Mouse (Mus musculus): ENCODE results near the gene Ankrd63. TPM values are rescaled to one million over a fixed set of nuclear protein-coding genes. Genes with fewer than 3 reads are reported as not detected.

Ankrd63 gene
- total and polyA plus RNA-seq, 3 experiments, result 0.08 to 0.53 TPM; not detected in 1

GRCm38 (mm10) chr2:118687791-118688190, 16.0 kb downstream of the Ankrd63 start:
- no peak overlapping the region for H3K4me3 ChIP-seq (ENCODE audit: control insufficient read depth in 1 of 2, insufficient read depth in 1 of 2, low read depth in 2 of 2, low read length in 2 of 2)
- H3K4me1 ChIP-seq (ENCODE audit: control insufficient read depth in 1 of 2, insufficient read depth in 2 of 2, low read length in 2 of 2), result no peaks in the 10 kb centered on the region
- TF ChIP-seq MAZ (IDR thresholded peaks at IDR 0.05; ENCODE audit: low read depth, low read length), result no peak
- no peak for TF ChIP-seq RAD21 (IDR thresholded peaks at IDR 0.05; ENCODE audit: low read depth, low read length)
- no peak for TF ChIP-seq CHD1 (IDR thresholded peaks at IDR 0.05; ENCODE audit: low read depth, low read length)
- TF ChIP-seq POLR2AphosphoS2 (IDR thresholded peaks at IDR 0.05; ENCODE audit: low read length), result no peak
- no peak for TF ChIP-seq ZC3H11A (IDR thresholded peaks at IDR 0.05; ENCODE audit: low read depth, low read length)
- no peak for TF ChIP-seq MYC (IDR thresholded peaks at IDR 0.05; ENCODE audit: low read depth, low read length)
- no peak for TF ChIP-seq EP300 (IDR thresholded peaks at IDR 0.05; ENCODE audit: low read depth in 1 of 2, low read length in 2 of 2)
- no peak for TF ChIP-seq MAX (IDR thresholded peaks at IDR 0.05; ENCODE audit: low read length)
- H3K27ac ChIP-seq (ENCODE audit: control insufficient read depth, low read depth, low read length), result no peak overlapping the region
- H3K79me2 ChIP-seq (ENCODE audit: control insufficient read depth, insufficient read depth, low read length, poor library complexity), result no peaks in the 10 kb centered on the region
- no peaks in the 10 kb centered on the region for H3K27me3 ChIP-seq (ENCODE audit: control insufficient read depth in 1 of 2, insufficient read depth in 2 of 2, low read length in 2 of 2)
- no peaks in the 10 kb centered on the region for H3K9me3 ChIP-seq (replicated peaks; ENCODE audit: insufficient read depth, low read length)
- no peak overlapping the region for H3K9ac ChIP-seq (ENCODE audit: control insufficient read depth, low read depth, low read length, poor library complexity, severe bottlenecking)
- no peak for DNase-seq (ENCODE audit: low read depth, low spot score)
- H3K36me3 ChIP-seq (ENCODE audit: control insufficient read depth in 1 of 2, insufficient read depth in 2 of 2, low read length in 2 of 2), result no peaks in the 10 kb centered on the region; a peak in 1 of 4 replicates

DNA sequence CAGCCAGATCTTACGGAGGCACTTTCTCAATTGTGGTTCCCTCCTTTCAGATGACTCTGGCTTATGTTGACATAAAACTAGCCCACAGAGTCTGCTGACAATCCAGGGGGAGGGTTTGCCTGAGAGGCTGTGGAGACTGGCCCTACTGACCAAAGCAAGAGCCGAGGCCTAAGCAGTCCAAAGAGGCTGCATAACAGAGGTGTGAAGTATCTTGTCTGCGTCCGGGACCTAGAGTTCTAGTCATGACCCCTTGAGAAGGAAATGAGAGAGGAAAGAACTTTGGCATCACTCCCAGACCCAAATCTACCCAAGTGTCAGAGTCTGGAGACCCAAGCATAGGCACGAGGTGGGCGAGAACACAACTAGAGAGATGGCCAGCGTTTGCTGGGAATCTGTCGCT, 17.1 kb downstream of the Ankrd63 start:
- H3K36me3 ChIP-seq (ENCODE audit: control insufficient read depth in 1 of 2, insufficient read depth in 2 of 2, low read length in 2 of 2), result peaks cover 0 to 2% of the 10 kb centered on the region in 2 experiments; a peak in 1 of 4 replicates

DNA sequence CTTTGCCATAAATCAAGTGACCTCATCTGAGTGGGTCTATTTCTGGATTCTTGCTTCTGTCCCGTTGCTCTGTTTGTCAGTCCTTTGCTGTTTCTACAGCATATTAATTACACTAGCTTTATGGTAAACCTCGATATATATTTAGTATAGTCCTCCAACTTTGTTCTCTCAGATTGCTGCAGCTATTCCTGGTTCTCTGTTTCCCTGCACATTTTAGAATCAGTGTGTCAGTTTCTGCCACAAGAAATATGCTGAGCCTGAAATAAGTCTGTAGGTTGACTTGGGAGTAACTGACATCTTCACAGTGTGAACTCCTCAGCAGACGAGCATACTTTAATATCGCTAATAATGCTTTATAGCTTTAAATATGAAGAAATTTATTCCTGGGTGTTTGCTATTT, 18.7 kb downstream of the Ankrd63 start:
- peaks cover 0 to 2% of the 10 kb centered on the region in 2 experiments; a peak in 1 of 4 replicates for H3K36me3 ChIP-seq (ENCODE audit: control insufficient read depth in 1 of 2, insufficient read depth in 2 of 2, low read length in 2 of 2)
- no peak overlapping the region for H3K4me3 ChIP-seq (ENCODE audit: control insufficient read depth in 1 of 2, insufficient read depth in 1 of 2, low read depth in 2 of 2, low read length in 2 of 2)
- TF ChIP-seq KAT2A (conservative IDR thresholded peaks at IDR 0.05; ENCODE audit: low read depth, low read length), result no peak
- no peak for TF ChIP-seq POLR2A (IDR thresholded peaks at IDR 0.05; ENCODE audit: control insufficient read depth in 1 of 2, insufficient read depth in 1 of 2, low read depth in 1 of 2, low read length in 2 of 2, poor library complexity in 1 of 2)
- TF ChIP-seq BHLHE40 (IDR thresholded peaks at IDR 0.05; ENCODE audit: borderline replicate concordance, low read depth, low read length), result no peak
- TF ChIP-seq RAD21 (IDR thresholded peaks at IDR 0.05; ENCODE audit: low read depth, low read length), result no peak
- TF ChIP-seq SMC3 (IDR thresholded peaks at IDR 0.05; ENCODE audit: low read depth, low read length), result no peak
- no peak for TF ChIP-seq EP300 (IDR thresholded peaks at IDR 0.05; ENCODE audit: low read depth in 1 of 2, low read length in 2 of 2)
- no peak for TF ChIP-seq MYB (IDR thresholded peaks at IDR 0.05; ENCODE audit: low read depth, low read length)
- TF ChIP-seq MXI1 (IDR thresholded peaks at IDR 0.05; ENCODE audit: low read depth, low read length), result no peak
- TF ChIP-seq MEF2A (IDR thresholded peaks at IDR 0.05; ENCODE audit: extremely low read depth, insufficient replicate concordance, low read depth, low read length, poor library complexity, severe bottlenecking), result no peak
- no peak for TF ChIP-seq TBP (IDR thresholded peaks at IDR 0.05; ENCODE audit: low read depth, low read length)
- no peak for TF ChIP-seq USF2 (IDR thresholded peaks at IDR 0.05; ENCODE audit: borderline replicate concordance in 1 of 2, insufficient read depth in 1 of 2, low read depth in 1 of 2, low read length in 2 of 2)
- no peak for TF ChIP-seq RCOR1 (IDR thresholded peaks at IDR 0.05; ENCODE audit: low read depth, low read length)
- no peak for TF ChIP-seq GATA1 (IDR thresholded peaks at IDR 0.05; ENCODE audit: low read depth, low read length)
- TF ChIP-seq ZC3H11A (IDR thresholded peaks at IDR 0.05; ENCODE audit: low read depth, low read length), result no peak
- no peak for TF ChIP-seq ETS1 (IDR thresholded peaks at IDR 0.05; ENCODE audit: low read depth, low read length)
- no peak for TF ChIP-seq MYC (IDR thresholded peaks at IDR 0.05; ENCODE audit: low read depth, low read length)
- no peak for TF ChIP-seq TAL1 (IDR thresholded peaks at IDR 0.05; ENCODE audit: low read length)
- TF ChIP-seq POLR2AphosphoS5 (IDR thresholded peaks at IDR 0.05; ENCODE audit: borderline replicate concordance, low read depth, low read length), result no peak
- no peak for TF ChIP-seq MAFK (IDR thresholded peaks at IDR 0.05; ENCODE audit: borderline replicate concordance, low read depth, low read length)
- no peak for TF ChIP-seq JUND (IDR thresholded peaks at IDR 0.05; ENCODE audit: low read depth, low read length)
- 0 out of 4 replicates have a peak, but pooled peaks cover 0 to 4% of the 10 kb centered on the region in 2 experiments for H3K4me1 ChIP-seq (ENCODE audit: control insufficient read depth in 1 of 2, insufficient read depth in 2 of 2, low read length in 2 of 2)
- DNase-seq (ENCODE audit: low read depth, low spot score), result no peak
- no peak overlapping the region for H3K9ac ChIP-seq (ENCODE audit: control insufficient read depth, low read depth, low read length, poor library complexity, severe bottlenecking)
- no peaks in the 10 kb centered on the region for H3K79me2 ChIP-seq (ENCODE audit: control insufficient read depth, insufficient read depth, low read length, poor library complexity)
- H3K27ac ChIP-seq (ENCODE audit: control insufficient read depth, low read depth, low read length), result no peak overlapping the region
- H3K27me3 ChIP-seq (ENCODE audit: control insufficient read depth in 1 of 2, insufficient read depth in 2 of 2, low read length in 2 of 2), result no peaks in the 10 kb centered on the region
- H3K9me3 ChIP-seq (replicated peaks; ENCODE audit: insufficient read depth, low read length), result no peaks in the 10 kb centered on the region

More for the DNA sequence above, 17.1 kb downstream of the Ankrd63 start:
- Histone ChIP-seq H3K27ac (ENCODE audit: control insufficient read depth, low read depth, low read length) (no peak overlapping the region), H3K27me3 (ENCODE audit: control insufficient read depth in 1 of 2, insufficient read depth in 2 of 2, low read length in 2 of 2) (no peaks in the 10 kb centered on the region), H3K4me1 (ENCODE audit: control insufficient read depth in 1 of 2, insufficient read depth in 2 of 2, low read length in 2 of 2) (0 out of 4 replicates have a peak, but pooled peaks cover 0 to 4% of the 10 kb centered on the region in 2 experiments), H3K4me3 (ENCODE audit: control insufficient read depth in 1 of 2, insufficient read depth in 1 of 2, low read depth in 2 of 2, low read length in 2 of 2) (no peak overlapping the region), H3K9me3 (replicated peaks; ENCODE audit: insufficient read depth, low read length) (no peaks in the 10 kb centered on the region), H3K79me2 (ENCODE audit: control insufficient read depth, insufficient read depth, low read length, poor library complexity) (no peaks in the 10 kb centered on the region), H3K9ac (ENCODE audit: control insufficient read depth, low read depth, low read length, poor library complexity, severe bottlenecking) (no peak overlapping the region)
- TF ChIP-seq ZC3H11A (IDR thresholded peaks at IDR 0.05; ENCODE audit: low read depth, low read length) (no peak), USF2 (IDR thresholded peaks at IDR 0.05; ENCODE audit: borderline replicate concordance in 1 of 2, insufficient read depth in 1 of 2, low read depth in 1 of 2, low read length in 2 of 2) (no peak), TAL1 (IDR thresholded peaks at IDR 0.05; ENCODE audit: low read length) (no peak)
- no peak for DNase-seq (ENCODE audit: low read depth, low spot score)
